Comparison of ENCODE assay signal across 13 mouse cellular contexts in the genomic region with DNA sequence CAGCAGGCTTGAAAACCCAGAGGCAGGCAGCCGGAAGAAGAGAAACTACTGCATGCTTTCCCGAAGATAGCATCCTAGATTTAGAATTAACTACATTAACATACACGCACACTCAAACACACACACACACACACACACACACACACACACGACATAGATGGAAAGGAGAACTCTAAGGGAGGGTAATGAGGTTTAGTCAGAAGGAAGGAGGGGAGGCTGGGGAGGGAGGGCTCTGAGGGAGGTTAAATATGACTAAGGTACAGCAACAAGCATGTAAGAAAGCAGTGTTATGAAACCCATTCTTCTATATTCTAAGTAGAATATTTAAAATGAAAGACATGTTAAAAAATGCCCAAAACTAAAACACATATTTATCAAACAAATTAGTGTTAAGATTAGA.
"Had no signal": no experiment of that assay in that cellular context is flagged by ENCODE, and none has a peak within 500 bp of the region (broad histone marks: within the 10 kb centered on the region; RNA-seq: fewer than 3 reads in every experiment).

No protein-coding gene starts in this region.

- H3K27ac ChIP-seq: limb, embryonic 12.5 days; limb, embryonic 15.5 days; liver, embryonic 13.5 days; lung, embryonic 15.5 days; midbrain, embryonic 10.5 days; neural tube, embryonic 12.5 days; neural tube, embryonic 15.5 days; stomach, embryonic 15.5 days had no signal

- H3K4me2 ChIP-seq: limb, embryonic 12.5 days; limb, embryonic 15.5 days; liver, embryonic 13.5 days; lung, embryonic 15.5 days; neural tube, embryonic 12.5 days; neural tube, embryonic 15.5 days; stomach, embryonic 15.5 days had no signal

- H3K27me3 ChIP-seq: limb, embryonic 12.5 days; limb, embryonic 15.5 days; liver, embryonic 13.5 days; lung, embryonic 15.5 days; megakaryocyte, embryonic 14.5 days; neural tube, embryonic 12.5 days; neural tube, embryonic 15.5 days; stomach, embryonic 15.5 days had no signal

- H3K4me3 ChIP-seq: limb, embryonic 12.5 days; limb, embryonic 15.5 days; liver, embryonic 13.5 days; lung, embryonic 15.5 days; megakaryocyte, embryonic 14.5 days; midbrain, embryonic 10.5 days; neural tube, embryonic 12.5 days; neural tube, embryonic 15.5 days; stomach, embryonic 15.5 days had no signal

- H3K9ac ChIP-seq: limb, embryonic 12.5 days; limb, embryonic 15.5 days; liver, embryonic 13.5 days; lung, embryonic 15.5 days; neural tube, embryonic 12.5 days; neural tube, embryonic 15.5 days; stomach, embryonic 15.5 days had no signal

- DNase-seq: kidney, adult 18-20 months; kidney, adult 9 months; kidney, postnatal 14 days; liver, embryonic 13.5 days; thymus, postnatal 25 days had no signal

- H3K9me3 ChIP-seq: limb, embryonic 12.5 days; limb, embryonic 15.5 days; liver, embryonic 13.5 days; lung, embryonic 15.5 days; megakaryocyte, embryonic 14.5 days; midbrain, embryonic 10.5 days; neural tube, embryonic 12.5 days; neural tube, embryonic 15.5 days; stomach, embryonic 15.5 days had no signal

- H3K4me1 ChIP-seq: limb, embryonic 12.5 days; limb, embryonic 15.5 days; lung, embryonic 15.5 days; midbrain, embryonic 10.5 days; neural tube, embryonic 12.5 days; neural tube, embryonic 15.5 days; stomach, embryonic 15.5 days had no signal
